ENCODE assay signal across 17 mouse cellular contexts in genomic region chr3:123754011-123754610, GRCm38 (mm10).
A peak's percentile ranks its signal among the peaks of the same experiment; 100 is the strongest.
DNase-seq lines count a peak whose midpoint lies in the region; ATAC-seq and TF ChIP-seq lines count a peak whose summit lies in the region.
"Had no signal": no experiment of that assay in that cellular context is flagged by ENCODE, and none has a peak within 500 bp of the region (broad histone marks: within the 10 kb centered on the region; RNA-seq: fewer than 3 reads in every experiment).

No protein-coding gene starts in this region.

- no peaks in the 10 kb centered on the region for H3K9me3 ChIP-seq in forebrain, embryonic 13.5 days (replicated peaks)
- H3K9me3 ChIP-seq in forebrain, embryonic 10.5 days: no peaks in the 10 kb centered on the region
- H3K9me3 ChIP-seq in liver, embryonic 12.5 days (replicated peaks): no peaks in the 10 kb centered on the region
- H3K9me3 ChIP-seq in hindbrain, embryonic 13.5 days: no peaks in the 10 kb centered on the region
- H3K9me3 ChIP-seq: embryonic facial prominence, embryonic 13.5 days; heart, embryonic 15.5 days; megakaryocyte, embryonic 14.5 days had no signal

- WGBS in forebrain, embryonic 13.5 days: 84% methylated on average over 7 of the region's 7 CpGs
- WGBS in forebrain, embryonic 10.5 days: 89% methylated on average over 7 of the region's 7 CpGs
- WGBS in liver, embryonic 12.5 days (ENCODE audit: insufficient replicate concordance): 67% methylated on average over 7 of the region's 7 CpGs
- 78% methylated on average over 7 of the region's 7 CpGs for WGBS in hindbrain, embryonic 13.5 days

- no peak for TF ChIP-seq CTCF in left cerebral cortex, adult 2 months (IDR thresholded peaks at IDR 0.05)

- H3K4me1 ChIP-seq in forebrain, embryonic 13.5 days: no peaks in the 10 kb centered on the region
- H3K4me1 ChIP-seq in forebrain, embryonic 10.5 days: no peaks in the 10 kb centered on the region
- H3K4me1 ChIP-seq in liver, embryonic 12.5 days: no peaks in the 10 kb centered on the region
- H3K4me1 ChIP-seq in hindbrain, embryonic 13.5 days (replicated peaks): no peaks in the 10 kb centered on the region
- H3K4me1 ChIP-seq: embryonic facial prominence, embryonic 13.5 days; megakaryocyte, embryonic 14.5 days had no signal

- peak; percentile 61; the same call in 1 of the 2 replicates for ATAC-seq in forebrain, embryonic 13.5 days
- ATAC-seq in liver, embryonic 12.5 days: no peak
- ATAC-seq in megakaryocyte, adult 5-6 weeks (ENCODE audit: poor library complexity, severe bottlenecking): no peak
- no peak for ATAC-seq in hindbrain, embryonic 13.5 days (ENCODE audit: low FRiP score)
- ATAC-seq: intestine, postnatal 0 days had no signal

- DNase-seq in forebrain, embryonic 10.5 days (ENCODE audit: extremely low spot score, low spot score): no peak
- DNase-seq in right cerebral cortex, adult 18-20 months: peak; percentile 52
- no peak for DNase-seq in right cerebral cortex, postnatal 4 days
- DNase-seq in left cerebral cortex, adult 2 months (ENCODE audit: extremely low spot score in 1 of 2, low spot score in 2 of 2): peak; percentile 22 to 24
- DNase-seq: adrenal gland, postnatal 14 days; cerebellum, postnatal 36 days; heart, adult 11 months; kidney, postnatal 25 days; lung, adult 18-20 months had no signal

- H3K27me3 ChIP-seq in forebrain, embryonic 13.5 days: no peaks in the 10 kb centered on the region
- H3K27me3 ChIP-seq in forebrain, embryonic 10.5 days (ENCODE audit: poor library complexity, severe bottlenecking): no peaks in the 10 kb centered on the region
- no peaks in the 10 kb centered on the region for H3K27me3 ChIP-seq in liver, embryonic 12.5 days (replicated peaks)
- H3K27me3 ChIP-seq in hindbrain, embryonic 13.5 days: no peaks in the 10 kb centered on the region
- H3K27me3 ChIP-seq: embryonic facial prominence, embryonic 13.5 days; heart, embryonic 15.5 days; megakaryocyte, embryonic 14.5 days had no signal

- no peak overlapping the region for H3K4me2 ChIP-seq in forebrain, embryonic 13.5 days
- no peak overlapping the region for H3K4me2 ChIP-seq in liver, embryonic 12.5 days
- no peak overlapping the region for H3K4me2 ChIP-seq in hindbrain, embryonic 13.5 days
- H3K4me2 ChIP-seq: embryonic facial prominence, embryonic 13.5 days; heart, embryonic 15.5 days had no signal

- intact Hi-C loops in left cerebral cortex, adult 2 months (cut with DNase I): loop anchor here (2.0 to 10.0 kb wide), 4 partner anchors 31 to 321 kb away; partner anchors contain the start of gene Ndst3

- H3K9ac ChIP-seq in forebrain, embryonic 13.5 days: no peak overlapping the region
- H3K9ac ChIP-seq in liver, embryonic 12.5 days: no peak overlapping the region
- H3K9ac ChIP-seq in hindbrain, embryonic 13.5 days: no peak overlapping the region
- H3K9ac ChIP-seq: embryonic facial prominence, embryonic 13.5 days; heart, embryonic 15.5 days had no signal

- H3K4me3 ChIP-seq in forebrain, embryonic 13.5 days: no peak overlapping the region
- no peak overlapping the region for H3K4me3 ChIP-seq in forebrain, embryonic 10.5 days
- no peak overlapping the region for H3K4me3 ChIP-seq in left cerebral cortex, adult 2 months
- H3K4me3 ChIP-seq in liver, embryonic 12.5 days: no peak overlapping the region
- no peak overlapping the region for H3K4me3 ChIP-seq in hindbrain, embryonic 13.5 days
- H3K4me3 ChIP-seq: embryonic facial prominence, embryonic 13.5 days; heart, embryonic 15.5 days; megakaryocyte, embryonic 14.5 days had no signal

- no peaks in the 10 kb centered on the region for H3K36me3 ChIP-seq in forebrain, embryonic 13.5 days (ENCODE audit: poor library complexity, severe bottlenecking)
- H3K36me3 ChIP-seq in forebrain, embryonic 10.5 days (replicated peaks): no peaks in the 10 kb centered on the region
- no peaks in the 10 kb centered on the region for H3K36me3 ChIP-seq in liver, embryonic 12.5 days
- H3K36me3 ChIP-seq in hindbrain, embryonic 13.5 days: no peaks in the 10 kb centered on the region
- H3K36me3 ChIP-seq: embryonic facial prominence, embryonic 13.5 days; heart, embryonic 15.5 days had no signal

- H3K27ac ChIP-seq in forebrain, embryonic 13.5 days: no peak overlapping the region
- H3K27ac ChIP-seq in forebrain, embryonic 10.5 days: no peak overlapping the region
- H3K27ac ChIP-seq in left cerebral cortex, adult 2 months: peak overlapping the region; percentile 80
- no peak overlapping the region for H3K27ac ChIP-seq in liver, embryonic 12.5 days
- H3K27ac ChIP-seq in hindbrain, embryonic 13.5 days: no peak overlapping the region
- H3K27ac ChIP-seq: embryonic facial prominence, embryonic 13.5 days; heart, embryonic 15.5 days had no signal

Comparison
In these comparisons a context has a peak if more than half of its experiments do, and no peak if none do; other contexts are left out.
1. DNase-seq: peak in right cerebral cortex, adult 18-20 months (single experiment) and left cerebral cortex, adult 2 months (2 of 2); none in forebrain, embryonic 10.5 days (single experiment) and right cerebral cortex, postnatal 4 days (single experiment).